Mouse (Mus musculus): ENCODE data around the gene Otub1.

Otub1 gene

DNA sequence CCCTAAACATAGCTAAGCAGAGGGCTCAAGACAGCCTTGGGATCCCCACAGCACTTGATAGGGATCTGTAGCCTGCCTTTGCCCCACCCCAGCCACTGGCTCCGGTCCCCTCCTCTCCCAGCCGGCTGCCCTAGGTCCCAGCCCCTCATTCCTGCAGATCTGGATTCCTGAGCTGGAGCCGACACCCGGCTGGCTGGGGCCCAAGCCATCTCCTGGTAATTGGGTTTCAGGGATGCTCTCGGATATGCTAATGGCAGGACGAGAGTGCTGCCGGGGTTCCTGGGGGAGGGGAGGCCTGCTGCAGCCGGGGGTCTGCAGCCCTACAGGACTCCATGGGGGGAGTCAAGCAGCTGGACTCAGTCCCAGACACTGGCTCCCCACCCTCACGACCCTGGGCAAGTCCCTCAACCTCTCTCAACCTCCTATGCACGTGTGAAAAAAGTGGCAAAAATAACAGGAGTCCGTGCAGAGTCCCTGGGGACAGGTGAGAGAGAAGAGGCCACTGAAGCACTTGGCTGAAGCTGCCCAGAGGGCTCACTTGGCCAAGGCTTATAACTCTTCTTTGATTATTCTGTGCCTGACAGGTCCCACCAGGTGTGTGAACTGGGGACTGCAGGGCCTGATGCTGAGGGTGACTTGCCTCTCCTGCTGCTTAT is 29.9 kb downstream of the Otub1 start:
- no peak for DNase-seq (ENCODE audit: low spot score)

DNA sequence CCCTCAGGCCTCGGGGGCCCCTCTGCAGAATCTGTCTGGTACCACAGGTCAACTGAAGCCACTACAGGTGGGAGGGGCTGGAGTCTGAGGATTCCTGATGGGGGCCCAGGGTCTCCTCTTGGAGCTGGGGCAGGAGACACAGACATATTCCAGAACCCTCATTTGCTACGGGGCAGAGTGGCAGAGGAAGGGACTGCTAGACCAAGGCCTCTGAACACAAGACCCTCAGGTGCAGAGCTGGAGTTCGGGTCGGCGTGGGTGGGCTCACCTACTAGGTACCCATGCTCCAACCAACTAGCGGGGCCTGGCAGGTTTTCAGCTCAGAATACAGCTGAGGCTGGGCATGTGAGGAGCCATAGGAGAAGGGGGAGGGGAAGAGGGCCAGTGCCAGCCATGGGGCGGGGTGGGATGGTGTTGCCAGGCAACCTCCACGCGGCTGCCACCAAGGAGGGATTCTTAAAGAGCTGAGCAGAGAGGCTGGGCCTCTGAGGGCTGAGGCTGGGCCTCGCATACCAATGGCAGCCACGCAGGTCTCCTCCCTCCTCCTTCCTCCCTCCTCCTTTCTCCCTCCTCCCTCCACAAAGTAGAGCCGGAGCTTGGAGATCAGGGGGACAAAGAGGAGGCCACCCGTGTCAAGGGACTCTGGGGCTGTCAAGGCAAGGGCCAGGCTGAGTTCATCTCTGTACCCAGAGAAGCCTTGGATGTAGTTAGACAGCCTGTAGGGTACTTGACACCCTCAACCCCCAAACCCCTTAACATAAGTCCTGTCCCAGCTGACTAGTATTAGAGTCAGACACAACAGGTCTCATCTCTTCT is 33.9 kb downstream of the Otub1 start:
- DNase-seq (ENCODE audit: low spot score): no peak

DNA sequence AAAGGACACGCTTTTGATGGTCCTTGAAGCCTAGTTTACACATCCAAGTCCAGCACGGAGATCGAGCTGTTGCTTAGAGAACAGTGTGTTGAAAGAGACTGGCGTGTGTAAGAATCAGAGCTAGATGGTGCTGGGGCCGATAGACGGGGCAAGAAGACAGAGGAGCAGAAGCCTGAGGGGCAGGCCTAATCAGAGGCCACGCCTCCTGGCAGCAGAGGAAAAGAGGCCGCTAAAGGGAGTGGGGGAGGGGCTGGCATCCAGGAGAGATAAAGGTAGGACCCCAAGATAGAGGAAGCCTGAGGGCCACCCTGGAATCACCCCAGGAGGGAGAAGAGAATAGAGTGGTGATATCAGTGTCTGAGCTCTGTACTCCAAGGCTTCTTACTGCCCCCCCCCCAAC is 34.7 kb downstream of the Otub1 start:
- no peak for DNase-seq (ENCODE audit: low spot score)

DNA sequence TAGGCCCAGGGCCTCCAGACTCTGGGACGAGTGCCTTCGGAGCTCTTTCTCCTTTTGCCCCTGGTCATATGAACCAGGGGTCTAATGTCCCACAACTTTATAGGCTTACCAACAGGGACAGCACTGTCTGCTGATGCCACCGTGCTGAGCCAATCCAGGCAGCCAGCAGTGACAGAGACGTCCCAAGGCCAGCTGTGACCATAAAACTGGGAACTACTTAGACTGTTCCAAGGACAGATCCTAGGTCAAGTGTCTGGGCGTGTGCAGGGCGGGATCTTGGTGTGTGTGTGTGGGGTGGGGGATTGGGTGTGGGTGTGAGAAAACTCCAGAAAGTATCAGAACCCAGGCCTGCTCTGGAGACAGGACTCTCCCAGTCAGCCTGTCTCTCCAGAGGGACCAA is 35.2 kb downstream of the Otub1 start:
- DNase-seq (ENCODE audit: low spot score): no peak

- DNase-seq (ENCODE audit: low spot score): no peak
Measured at GRCm38 (mm10) chr19:7168423-7168822, 37.7 kb downstream of the Otub1 start.

DNA sequence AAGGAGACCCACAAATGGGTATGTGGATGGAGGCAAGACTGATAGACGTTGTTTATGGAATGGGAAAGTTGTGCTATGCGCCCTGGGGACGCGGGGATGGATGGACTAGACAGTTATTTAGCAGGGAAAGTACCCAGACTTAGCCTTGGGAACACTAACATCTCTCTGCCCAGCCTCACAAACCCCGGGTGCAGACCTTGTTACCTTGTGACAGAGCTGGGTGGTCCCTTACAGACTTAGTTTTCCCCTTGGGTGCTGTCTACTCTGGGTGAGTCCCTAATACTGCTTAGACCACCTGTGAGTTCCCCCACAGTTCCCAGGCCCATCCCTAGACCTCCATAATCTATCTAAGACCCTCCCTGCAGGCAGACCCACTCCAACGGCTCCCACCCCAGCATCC is 39.3 kb downstream of the Otub1 start:
- no peak for DNase-seq (ENCODE audit: low spot score)

DNA sequence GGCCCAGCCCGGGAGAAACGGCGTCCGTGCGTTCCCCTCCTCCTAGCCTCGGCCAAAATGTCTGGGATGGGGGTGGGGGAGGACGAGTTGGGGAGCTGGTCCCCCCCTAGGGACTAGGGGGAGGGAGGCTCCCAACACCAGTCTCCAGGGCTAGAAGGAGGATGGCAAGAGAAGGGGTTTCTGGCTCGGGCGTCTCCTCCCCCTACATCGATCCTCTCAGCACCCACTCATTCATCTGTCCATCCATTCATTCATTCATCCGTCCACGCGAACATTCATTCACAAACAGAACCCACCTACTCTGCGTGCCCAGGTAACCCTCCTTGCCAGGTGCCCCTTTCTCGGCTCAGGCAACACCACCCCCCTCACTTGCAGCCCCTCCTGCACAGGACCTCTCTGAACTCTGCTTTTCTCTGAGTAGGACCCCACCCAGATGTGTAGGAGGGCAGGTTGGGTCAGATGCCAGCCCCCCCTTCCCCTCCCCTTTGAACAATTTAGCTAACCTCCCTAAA is 39.9 kb downstream of the Otub1 start:
- no peak for DNase-seq (ENCODE audit: low spot score)

DNA sequence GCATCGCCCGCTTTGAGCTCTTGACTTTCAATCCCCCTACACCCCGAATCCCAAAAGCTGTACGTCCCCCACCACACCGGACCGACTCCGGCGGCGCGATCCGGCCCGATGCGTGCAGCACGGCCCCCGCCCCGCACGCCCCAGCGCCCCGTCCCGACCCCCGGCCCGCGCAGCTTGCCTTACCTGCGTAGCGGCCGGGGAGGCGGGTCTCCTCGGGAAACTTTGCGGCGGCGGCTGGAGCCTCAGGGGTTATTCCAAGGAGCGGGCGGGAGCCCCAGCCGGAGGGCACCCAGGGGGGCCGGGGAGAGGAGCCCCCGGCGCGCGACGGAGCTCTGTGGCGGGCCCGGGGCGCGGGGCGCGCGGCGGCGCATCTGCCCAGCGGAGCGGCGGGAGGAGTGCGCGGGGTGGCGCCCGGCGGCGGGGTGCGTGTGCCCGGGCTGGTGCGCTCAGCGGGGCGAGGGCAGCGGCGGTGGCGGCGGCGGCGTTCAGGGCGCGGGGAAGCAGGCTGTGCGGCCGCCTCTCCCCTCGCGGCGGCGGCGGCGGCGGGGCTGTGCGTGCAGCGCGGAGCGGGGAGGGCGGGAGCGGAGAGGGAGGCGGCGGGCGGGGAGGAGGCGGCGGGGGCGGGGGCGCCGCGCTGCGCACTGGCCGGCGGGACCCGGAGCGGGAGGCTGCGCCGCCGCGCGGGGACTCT is 40.5 kb downstream of the Otub1 start:
- no peak for DNase-seq (ENCODE audit: low spot score)

DNA sequence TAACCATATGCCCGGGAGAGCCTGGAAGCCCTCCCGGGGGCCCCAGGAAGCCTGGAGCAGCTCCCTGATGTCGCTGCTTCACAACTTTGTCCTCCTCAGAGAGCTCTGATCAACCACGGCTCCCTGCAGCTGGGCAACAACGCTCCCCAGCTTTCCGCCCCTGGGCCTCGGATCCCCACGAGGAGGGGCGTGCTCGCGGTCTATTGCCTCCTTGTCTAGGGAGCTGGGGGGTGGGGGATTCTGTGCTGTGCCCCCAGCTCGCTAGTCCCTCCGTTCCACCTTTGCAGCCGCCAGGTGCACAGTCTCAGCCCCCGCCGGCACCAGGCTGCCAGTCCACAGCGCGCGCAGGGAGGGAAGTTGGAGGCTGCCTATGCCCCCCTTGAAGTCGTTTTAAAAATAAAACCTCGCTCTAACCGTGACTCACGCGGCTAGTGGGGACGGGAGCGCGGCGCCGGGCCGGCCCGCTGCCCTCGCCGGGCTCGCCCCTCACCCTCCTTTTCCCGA is 41.2 kb downstream of the Otub1 start:
- no peak for DNase-seq (ENCODE audit: low spot score)

DNA sequence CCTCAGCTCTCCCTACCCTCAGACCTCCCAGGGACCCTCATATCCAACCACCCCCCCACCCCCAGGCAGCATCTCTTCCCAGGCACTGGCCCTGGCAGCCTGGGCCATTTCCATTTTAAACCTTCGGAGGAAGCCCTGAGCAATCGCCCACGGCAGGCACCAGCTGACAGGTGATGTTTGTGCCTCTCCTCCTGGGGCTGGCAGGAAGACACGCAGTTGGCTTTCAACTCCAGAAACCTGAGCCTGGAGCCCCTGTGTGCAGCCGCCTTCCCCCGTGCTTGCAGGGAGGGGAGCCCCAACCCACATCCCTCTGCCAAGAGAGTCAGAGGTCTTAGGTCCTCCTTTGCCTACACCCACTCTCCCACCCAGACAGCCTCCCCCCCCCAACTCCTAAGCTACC is 41.9 kb downstream of the Otub1 start:
- DNase-seq (ENCODE audit: low spot score): no peak

- no peak for DNase-seq (ENCODE audit: low spot score)
Measured at GRCm38 (mm10) chr19:7161064-7161463, 45.1 kb downstream of the Otub1 start.

DNA sequence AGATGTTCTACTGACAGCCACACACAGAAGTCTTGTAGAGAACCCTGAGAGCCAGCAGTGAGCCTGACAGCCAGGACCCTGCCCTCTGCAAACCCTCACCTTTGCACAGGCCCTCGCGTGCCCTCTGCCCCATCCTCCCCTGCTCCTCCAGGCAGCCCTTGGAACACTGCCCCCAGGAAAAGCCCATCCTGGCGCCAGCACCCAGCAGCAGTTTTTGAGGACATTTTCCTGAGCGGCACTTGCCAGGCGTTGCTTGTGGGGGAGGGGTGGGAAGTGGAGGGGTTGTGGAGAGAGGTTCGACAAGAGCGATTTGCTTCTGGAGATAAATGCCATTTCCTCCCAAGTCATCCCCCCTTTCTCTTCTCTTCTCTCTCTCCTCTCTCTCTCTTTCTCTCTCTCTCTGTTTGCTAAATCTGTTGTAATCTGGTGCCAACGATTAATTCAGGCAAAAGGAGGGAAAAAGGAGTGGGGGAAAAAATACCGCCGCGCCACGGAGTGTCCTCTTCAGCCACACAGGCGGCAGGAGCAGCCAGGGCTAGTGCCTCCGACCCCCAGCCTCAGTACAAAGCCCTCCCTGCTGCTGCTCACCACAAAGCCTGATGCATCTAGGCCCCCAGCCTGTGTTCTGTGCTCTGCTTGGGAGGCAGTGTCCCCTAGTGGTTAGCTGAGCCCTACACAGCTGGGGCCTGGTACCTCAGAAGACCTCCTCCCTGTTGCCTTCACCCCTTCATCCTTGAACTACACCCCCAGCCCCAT is 45.8 kb downstream of the Otub1 start:
- no peak for DNase-seq (ENCODE audit: low spot score)

GRCm38 (mm10) chr19:7157734-7158133 is 48.4 kb downstream of the Otub1 start:
- no peak for DNase-seq (ENCODE audit: low spot score)

GRCm38 (mm10) chr19:7155196-7155595 is 50.9 kb downstream of the Otub1 start:
- DNase-seq (ENCODE audit: low spot score): no peak

- DNase-seq (ENCODE audit: low spot score): no peak
Measured at GRCm38 (mm10) chr19:7153232-7153631, 52.9 kb downstream of the Otub1 start.

GRCm38 (mm10) chr19:7151927-7152653 is 54.0 kb downstream of the Otub1 start:
- DNase-seq (ENCODE audit: low spot score): no peak

DNA sequence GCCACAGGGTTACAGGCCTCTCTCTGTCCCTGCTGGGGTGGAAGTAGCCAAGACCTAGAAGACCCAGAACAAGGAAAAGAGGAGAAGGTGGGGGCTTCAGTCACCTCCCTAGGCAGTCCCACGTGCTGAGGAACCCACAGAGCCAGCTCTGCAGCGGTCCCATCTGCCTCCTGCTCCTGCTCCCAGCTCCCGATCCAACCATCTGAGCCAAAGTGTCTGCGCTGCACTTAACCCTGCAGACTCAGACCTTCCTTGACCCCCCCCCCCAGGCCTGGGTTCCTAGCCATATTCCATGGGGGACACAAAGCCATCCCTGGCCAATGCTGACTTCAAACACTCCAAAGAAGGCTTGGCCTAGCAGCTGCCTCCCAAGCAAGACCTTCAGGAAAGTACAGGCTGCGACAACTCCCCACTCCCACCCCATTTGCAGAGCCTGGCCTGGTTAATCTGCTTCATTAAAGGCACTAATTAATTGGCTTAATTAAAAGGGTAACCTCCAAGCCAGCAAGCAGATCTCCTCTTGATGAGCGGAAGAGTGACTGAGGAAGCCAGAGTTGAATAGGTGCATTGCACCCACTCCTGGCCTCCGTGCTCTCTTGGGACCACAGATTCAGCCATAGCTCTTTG is 54.7 kb downstream of the Otub1 start:
- no peak for DNase-seq (ENCODE audit: low spot score)

GRCm38 (mm10) chr19:7149158-7149685 is 56.9 kb downstream of the Otub1 start:
- DNase-seq (ENCODE audit: low spot score): no peak

DNA sequence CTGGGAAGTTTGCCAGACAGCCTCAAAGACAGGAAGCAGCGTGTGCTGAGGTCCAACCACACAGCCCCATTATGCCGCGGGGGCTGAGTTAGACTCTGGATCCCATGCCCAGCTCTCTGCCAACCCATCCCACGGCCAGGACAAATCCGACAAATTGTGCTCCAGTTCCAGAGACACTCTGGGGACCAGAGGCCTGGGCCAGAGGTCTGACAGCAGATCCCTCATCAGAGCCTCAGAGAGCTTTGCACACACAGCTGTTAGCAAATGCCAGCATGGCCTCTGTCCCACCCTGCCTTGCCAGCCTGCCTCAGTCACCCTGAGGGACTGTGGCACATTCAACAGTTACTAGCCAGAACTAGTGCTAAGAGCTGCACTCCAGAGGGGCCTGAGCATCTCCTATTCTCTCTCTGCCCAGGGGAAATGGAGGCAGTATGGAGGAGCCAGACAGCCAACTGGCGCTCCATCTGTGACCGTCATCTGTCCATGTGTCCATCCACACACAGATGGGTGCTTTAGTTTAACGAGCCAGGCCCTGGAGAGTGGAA is 57.5 kb downstream of the Otub1 start:
- DNase-seq (ENCODE audit: low spot score): no peak
